Mouse (Mus musculus) cerebellum, adult 9-10 months (tissue): ENCODE results near the gene Hoxc6.

Experiments used
- DNase-seq: peaks from one replicate; pipeline ENCODE4 v3.0.0; 2022

Hoxc6 gene

GRCm38 (mm10) chr15:102997939-102998355, at the start of gene Hoxc6:
Hoxc6 (plus strand) TSS chr15:102998257.
- no peak for DNase-seq

- no peak for DNase-seq
These were observed 49.2 kb upstream of the Hoxc6 start for GRCm38 (mm10) chr15:102948842-102949241.

DNA sequence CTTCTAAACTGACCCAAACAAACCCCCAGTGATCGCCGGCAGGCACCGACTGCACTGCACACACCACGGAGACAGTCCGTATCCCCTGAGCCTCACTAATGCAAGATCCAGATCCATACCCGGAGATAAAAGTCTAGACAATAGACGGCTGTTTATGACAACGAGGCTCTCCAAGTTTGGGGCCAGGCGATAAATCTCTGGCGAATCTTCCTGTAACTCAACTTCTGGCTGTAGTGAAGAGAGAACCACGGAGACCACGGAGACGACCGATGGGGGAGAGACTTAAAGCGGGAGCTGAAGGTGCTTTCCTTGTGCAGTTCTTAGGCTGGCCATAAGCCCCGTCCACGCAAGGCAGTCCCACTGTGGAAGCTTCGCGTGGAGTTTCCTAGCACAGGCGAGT, 48.4 kb upstream of the Hoxc6 start:
- no peak for DNase-seq

GRCm38 (mm10) chr15:102950877-102951276, 47.2 kb upstream of the Hoxc6 start:
- no peak for DNase-seq

DNA sequence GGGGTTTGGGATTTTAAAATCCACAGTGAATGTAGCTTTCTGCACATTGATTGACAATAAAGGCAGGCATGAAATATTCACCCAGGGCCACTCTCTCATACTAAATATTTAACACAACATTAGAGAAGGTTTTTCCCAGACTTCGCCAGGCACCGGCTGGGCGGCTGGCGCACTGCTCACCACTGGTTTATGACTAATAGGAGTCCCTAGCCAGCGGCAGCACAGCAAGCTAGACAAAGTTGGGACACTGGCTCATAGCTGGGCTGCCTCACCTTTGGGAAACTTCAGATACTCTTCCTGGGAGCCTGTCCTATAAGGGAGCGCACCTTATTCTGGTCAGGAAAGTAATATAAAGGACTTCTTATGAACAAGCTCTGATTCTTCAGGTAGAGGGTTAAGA, 44.5 kb upstream of the Hoxc6 start:
- no peak for DNase-seq

GRCm38 (mm10) chr15:102954192-102955006, 43.7 kb upstream of the Hoxc6 start, which contains the start of gene Hoxc11:
Hoxc11 (plus strand) TSS chr15:102954427.
- DNase-seq = no peak

DNA sequence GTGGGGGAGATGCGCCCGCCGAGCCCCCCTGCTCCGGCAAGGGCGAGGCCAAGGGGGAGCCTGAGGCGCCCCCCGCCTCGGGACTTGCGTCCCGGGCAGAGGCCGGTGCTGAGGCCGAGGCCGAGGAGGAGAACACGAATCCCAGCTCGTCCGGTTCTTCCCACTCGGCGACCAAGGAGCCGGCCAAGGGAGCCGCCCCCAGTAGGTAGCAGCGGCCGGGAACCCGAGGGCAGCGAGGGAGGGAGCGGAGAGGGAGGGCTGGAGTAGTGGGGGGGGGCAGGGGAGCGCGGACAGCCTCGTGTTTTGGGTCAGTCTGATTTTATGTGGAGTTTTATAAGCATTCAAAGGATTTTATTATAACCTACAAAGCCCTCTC, 43.1 kb upstream of the Hoxc6 start:
- DNase-seq = no peak

- DNase-seq = no peak
These were observed 42.0 kb upstream of the Hoxc6 start for GRCm38 (mm10) chr15:102955833-102956640.

GRCm38 (mm10) chr15:102956906-102957305, 41.2 kb upstream of the Hoxc6 start:
- DNase-seq = no peak

DNA sequence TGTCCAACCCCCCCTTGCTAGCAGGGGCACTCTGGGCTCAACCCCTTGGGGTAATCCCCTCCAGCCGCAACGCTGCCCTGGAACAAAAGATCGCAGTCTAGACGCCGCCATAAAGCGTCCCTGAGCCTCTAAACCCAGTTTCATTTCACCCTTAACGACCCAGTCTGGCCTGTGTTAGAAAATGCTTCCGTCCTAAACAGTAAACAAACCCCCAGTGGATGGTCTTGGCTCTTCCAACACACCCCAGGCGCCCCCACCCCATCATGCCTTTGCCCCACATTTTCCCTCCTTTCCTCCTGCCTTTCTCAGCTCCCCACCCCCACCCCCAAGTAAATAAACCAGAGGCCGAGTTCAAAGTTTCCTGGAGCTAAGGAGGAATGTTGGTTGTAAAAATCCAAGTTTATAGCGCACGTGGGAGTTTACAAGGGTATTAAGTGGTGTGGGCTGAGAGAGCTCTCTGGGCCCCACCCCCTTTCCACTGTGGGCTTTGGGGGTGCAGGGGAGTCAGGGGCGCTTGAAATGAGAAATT, 38.3 kb upstream of the Hoxc6 start:
- DNase-seq = no peak

DNA sequence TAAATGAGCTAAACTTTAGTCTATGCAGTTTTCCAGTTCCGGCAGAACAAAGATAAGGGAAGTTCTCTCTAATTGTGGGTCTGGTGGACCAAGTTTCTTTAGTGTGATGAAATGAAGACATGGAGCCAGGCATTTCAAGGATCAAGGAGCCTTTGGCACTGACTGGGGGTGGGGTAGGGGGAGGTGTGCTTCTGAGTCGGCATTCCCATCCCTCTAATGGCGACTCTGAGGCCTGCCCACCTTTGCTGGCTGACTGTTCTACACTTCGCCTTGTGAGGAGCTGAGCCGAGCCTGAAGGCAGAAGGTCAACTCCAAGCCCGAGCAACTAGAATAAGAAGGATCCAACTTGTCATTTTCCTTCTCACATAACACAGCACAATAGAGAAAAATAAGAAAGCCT, 36.3 kb upstream of the Hoxc6 start:
- no peak for DNase-seq

- no peak for DNase-seq
These were observed 35.6 kb upstream of the Hoxc6 start for GRCm38 (mm10) chr15:102962492-102962891.

DNA sequence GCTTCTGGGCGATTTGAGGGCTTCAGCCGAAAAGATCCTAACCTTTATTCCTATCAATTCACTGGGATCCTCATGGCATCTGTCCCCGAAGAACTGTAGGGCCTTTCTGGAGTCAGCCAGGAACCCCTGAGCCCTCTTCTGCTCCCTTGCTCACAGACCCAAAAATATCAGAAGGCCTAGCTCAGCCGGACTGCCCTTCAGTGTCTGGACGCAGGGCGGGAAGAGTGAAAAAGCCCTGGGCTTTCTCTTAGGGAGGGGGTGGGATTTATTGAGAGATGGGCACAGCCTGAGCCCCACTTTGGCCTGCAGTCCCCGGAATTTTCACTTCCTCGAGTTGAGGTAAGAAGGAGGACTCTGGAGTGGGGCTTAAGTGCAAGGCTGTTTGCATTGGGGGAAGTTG, 34.8 kb upstream of the Hoxc6 start:
- no peak for DNase-seq

GRCm38 (mm10) chr15:102963671-102964640, 34.1 kb upstream of the Hoxc6 start:
- DNase-seq = no peak

DNA sequence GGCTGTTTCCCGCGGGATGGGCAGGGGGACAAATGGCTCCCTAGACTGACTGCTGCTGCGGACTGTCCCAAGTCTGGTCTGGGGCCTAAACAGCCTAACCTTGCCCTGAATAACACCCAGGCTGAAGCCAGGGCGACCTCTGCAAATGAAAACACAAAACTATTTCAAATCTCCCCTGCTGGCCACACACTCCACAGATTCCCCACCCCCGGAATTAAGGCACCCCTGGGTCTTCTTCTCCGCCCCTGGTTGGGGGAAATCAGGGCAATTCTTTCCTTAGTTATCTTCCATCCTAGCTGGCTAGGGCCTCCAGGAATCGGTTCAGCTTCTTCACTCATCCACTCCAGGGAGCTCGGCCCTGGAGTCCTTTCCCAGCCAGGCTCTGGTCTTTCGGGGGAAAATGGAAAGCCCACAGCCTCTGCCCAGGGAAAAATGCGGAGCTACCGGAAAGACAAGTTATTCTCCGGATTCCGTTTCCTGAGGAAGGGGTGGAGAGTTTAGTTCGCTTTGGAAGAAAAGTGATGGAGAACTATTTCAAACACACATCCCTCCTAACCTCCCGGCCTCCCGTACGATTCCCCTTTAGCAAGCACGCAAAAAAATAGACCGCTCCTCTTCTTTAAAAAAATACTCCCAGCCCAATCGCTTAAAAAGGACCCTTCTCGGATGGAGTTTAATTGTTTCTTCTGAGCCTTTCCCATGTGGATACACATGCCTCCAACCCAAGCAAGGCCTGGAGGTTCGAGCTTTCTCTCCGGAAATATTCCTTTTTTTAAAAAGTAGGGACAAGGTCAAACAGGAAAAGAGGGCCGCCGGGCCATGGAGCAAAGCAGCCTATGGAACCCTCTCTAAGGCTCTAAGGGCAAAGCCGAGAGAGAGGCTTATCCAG, 32.8 kb upstream of the Hoxc6 start:
- DNase-seq = no peak

- DNase-seq = no peak
These were observed 31.9 kb upstream of the Hoxc6 start for GRCm38 (mm10) chr15:102965892-102966775.

DNA sequence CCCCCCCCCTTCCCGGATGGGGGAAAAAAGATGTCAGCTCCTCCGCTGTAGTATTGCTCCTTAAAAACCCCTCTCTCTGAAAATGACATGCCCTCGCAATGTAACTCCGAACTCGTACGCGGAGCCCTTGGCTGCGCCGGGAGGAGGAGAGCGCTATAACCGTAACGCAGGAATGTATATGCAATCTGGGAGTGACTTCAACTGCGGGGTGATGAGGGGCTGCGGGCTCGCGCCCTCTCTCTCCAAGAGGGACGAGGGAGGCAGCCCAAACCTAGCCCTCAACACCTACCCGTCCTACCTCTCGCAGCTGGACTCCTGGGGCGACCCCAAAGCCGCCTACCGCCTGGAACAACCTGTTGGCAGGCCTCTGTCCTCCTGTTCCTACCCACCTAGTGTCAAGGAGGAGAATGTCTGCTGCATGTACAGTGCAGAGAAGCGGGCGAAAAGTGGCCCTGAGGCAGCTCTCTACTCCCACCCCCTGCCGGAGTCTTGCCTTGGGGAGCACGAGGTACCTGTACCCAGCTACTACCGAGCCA, 31.2 kb upstream of the Hoxc6 start, which contains the start of gene Hoxc10:
Hoxc10 (plus strand) TSS at position 21 of the 536 bp plus-strand sequence.
- no peak for DNase-seq

GRCm38 (mm10) chr15:102967312-102967510, 30.8 kb upstream of the Hoxc6 start, which contains the start of gene Hoxc5:
Hoxc5 (plus strand) TSS chr15:102967443.
- no peak for DNase-seq

DNA sequence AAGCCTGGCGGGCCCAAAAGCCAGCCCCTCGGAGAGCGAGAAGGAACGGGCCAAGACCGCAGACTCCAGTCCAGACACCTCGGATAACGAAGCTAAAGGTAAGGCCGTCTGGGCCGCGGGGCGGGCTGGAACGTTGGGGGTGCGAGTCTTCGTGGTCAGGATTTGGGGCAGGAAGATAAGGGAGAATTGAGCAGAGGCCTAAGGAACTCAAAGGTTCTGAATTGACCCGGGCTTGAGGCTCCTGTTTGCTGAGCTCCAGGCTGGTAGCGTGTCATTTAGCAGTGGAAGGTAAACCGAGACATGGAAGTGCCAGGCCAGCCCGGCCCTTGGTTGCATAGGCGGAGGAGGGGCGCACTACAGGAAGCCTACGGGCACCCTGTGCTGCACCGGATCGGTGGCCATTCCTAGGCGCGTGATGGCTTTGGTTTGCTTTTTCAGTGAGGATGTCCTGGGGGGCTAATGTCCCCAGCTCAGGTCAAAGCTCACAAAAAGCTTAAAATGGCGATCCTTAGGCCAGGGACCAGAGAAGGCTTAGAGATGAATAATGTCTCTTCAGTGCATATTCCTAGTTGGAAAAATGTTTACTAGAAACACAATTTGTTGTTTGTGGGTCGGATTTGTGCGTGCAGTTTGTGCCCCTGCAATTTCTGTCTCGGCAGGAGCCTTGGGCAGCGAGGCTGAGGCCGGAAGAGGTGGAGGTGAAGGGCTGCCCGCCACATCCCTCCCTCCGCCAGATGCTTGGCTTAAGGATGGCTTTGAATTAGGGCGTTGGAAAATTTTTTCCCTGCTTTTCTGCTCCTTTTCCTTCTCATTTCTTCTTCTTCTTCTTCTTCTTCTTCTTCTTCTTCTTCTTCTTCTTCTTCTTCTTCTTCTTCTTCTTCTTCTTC, 30.3 kb upstream of the Hoxc6 start:
- DNase-seq = no peak
